Mouse (Mus musculus): Measurements from ENCODE around the gene Amigo2. TPM values are rescaled to one million over a fixed set of nuclear protein-coding genes. Genes with fewer than 3 reads are reported as not detected.
A peak's percentile ranks its signal among the peaks of the same experiment; 100 is the strongest.

The Amigo2 gene
- total RNA-seq, 2 experiments from 2014 or later = 5.3 to 6.6 TPM

- intact Hi-C loops (cut with DNase I) = no loop called here
- DNase-seq (ENCODE audit: low spot score in 2 of 2) = no peak
Measured at GRCm38 (mm10) chr15:97271985-97272697, 25.1 kb upstream of the Amigo2 start.

- intact Hi-C loops (cut with DNase I) = no loop called here
- DNase-seq (ENCODE audit: low spot score in 2 of 2) = no peak
Measured at GRCm38 (mm10) chr15:97267094-97267695, 20.1 kb upstream of the Amigo2 start.

- no peak for DNase-seq (ENCODE audit: low spot score in 2 of 2)
- intact Hi-C loops (cut with DNase I) = no loop called here
Measured at GRCm38 (mm10) chr15:97266236-97266845, 19.3 kb upstream of the Amigo2 start.

- DNase-seq (ENCODE audit: low spot score in 2 of 2) = no peak
- intact Hi-C loops (cut with DNase I) = no loop called here
Measured at GRCm38 (mm10) chr15:97262251-97262650, 15.2 kb upstream of the Amigo2 start.

GRCm38 (mm10) chr15:97259968-97260597 is 13.0 kb upstream of the Amigo2 start:
- intact Hi-C loops (cut with DNase I) = no loop called here
- DNase-seq (ENCODE audit: low spot score in 2 of 2) = no peak

GRCm38 (mm10) chr15:97259300-97259699 is 12.2 kb upstream of the Amigo2 start:
- DNase-seq (ENCODE audit: low spot score in 2 of 2) = no peak
- intact Hi-C loops (cut with DNase I) = no loop called here

GRCm38 (mm10) chr15:97258483-97259230 is 11.6 kb upstream of the Amigo2 start:
- intact Hi-C loops (cut with DNase I) = no loop called here
- DNase-seq (ENCODE audit: low spot score in 2 of 2) = no peak

DNA sequence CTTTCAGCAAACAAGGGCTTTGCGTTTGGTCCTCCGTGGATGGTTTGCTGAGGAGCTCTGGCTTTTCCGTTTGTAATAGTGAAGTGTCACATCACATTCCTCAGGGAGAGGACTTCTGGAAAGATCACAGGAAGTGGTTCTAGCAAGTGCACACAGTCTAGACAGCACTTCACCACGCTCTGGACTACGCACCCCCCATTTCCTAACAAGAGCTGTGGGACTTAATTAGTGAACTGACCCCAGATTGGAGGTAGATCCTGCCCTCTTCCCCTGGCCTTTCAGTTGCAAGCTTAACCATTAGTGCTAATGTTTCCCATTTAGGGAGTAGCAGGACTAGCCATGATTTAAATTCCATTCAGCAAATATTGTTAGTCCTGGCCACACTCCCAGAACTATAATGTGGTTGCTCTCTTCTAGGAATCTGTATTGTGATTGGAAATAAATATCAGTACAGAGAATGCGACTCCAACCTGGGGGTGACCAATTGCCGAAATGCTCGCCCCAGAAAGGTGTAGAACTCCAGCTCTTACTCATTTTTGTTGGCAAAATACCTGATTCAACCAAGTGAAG is 10.2 kb upstream of the Amigo2 start:
- no peak for DNase-seq (ENCODE audit: low spot score in 2 of 2)
- intact Hi-C loops (cut with DNase I) = no loop called here

- intact Hi-C loops (cut with DNase I) = no loop called here
- no peak for DNase-seq (ENCODE audit: low spot score in 2 of 2)
Measured at GRCm38 (mm10) chr15:97256411-97256810, 9.3 kb upstream of the Amigo2 start.

- intact Hi-C loops (cut with DNase I) = no loop called here
Measured at GRCm38 (mm10) chr15:97255800-97256199, 8.7 kb upstream of the Amigo2 start.

GRCm38 (mm10) chr15:97254375-97254774 is 7.3 kb upstream of the Amigo2 start:
- no peak for DNase-seq (ENCODE audit: low spot score in 2 of 2)
- intact Hi-C loops (cut with DNase I) = no loop called here

More at GRCm38 (mm10) chr15:97255800-97256199, 8.7 kb upstream of the Amigo2 start:
- DNase-seq (ENCODE audit: low spot score in 2 of 2) = no peak

GRCm38 (mm10) chr15:97252493-97253034 is 5.5 kb upstream of the Amigo2 start:
- intact Hi-C loops (cut with DNase I) = no loop called here
- no peak for DNase-seq (ENCODE audit: low spot score in 2 of 2)

GRCm38 (mm10) chr15:97249322-97249721 is 2.2 kb upstream of the Amigo2 start:
- DNase-seq (ENCODE audit: low spot score in 2 of 2) = no peak
- intact Hi-C loops (cut with DNase I) = loop anchor here (5.0 kb wide), 2 partner anchors 63 to 413 kb away; no protein-coding TSS in a partner anchor

DNA sequence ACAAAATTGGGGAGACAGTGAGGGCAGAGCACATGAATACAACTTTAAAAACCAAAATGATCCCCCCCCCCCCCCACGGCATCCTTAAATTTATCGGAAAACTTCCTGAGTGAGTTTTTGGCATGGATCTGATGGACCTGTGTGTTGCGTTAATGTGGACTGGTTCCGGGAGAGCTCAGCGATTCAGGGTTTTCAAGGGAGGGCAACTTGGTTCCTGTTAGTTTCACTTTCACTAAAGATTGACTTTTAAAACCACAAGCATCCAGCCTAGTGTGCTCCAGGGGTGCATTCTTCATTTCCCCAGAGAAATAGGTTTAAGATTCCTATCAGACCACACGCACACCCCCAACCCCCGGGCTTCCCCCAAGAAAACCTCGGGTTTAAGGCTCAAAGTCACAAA is 1.2 kb upstream of the Amigo2 start:
- DNase-seq (ENCODE audit: low spot score in 2 of 2) = no peak
- intact Hi-C loops (cut with DNase I) = loop anchor here (5.0 kb wide), 2 partner anchors 64 to 414 kb away; no protein-coding TSS in a partner anchor

DNA sequence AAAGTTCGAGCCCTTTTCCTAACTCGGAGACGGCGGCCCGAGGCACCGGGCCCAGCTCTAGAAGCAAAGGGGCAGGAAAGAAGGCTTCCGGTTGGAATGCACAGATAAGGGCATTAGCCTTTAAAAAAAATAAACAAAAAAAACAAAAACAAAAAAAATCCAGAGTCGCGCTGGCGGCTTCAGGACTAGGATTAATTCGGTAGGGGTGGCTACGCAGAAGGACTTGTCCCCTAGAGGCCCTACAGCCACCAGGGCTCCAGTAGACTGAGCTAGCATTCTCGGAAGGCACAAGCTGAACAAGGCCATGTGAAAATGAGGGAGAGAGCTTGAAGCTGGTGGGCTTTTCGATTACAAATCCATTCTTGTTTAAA is 689 bp upstream of the Amigo2 start:
- peak in 1 of 2 experiments; percentile 20 for DNase-seq (ENCODE audit: low spot score in 2 of 2)
- intact Hi-C loops (cut with DNase I) = loop anchor here (5.0 kb wide), 2 partner anchors 65 to 415 kb away; no protein-coding TSS in a partner anchor

- no peak for DNase-seq (ENCODE audit: low spot score in 2 of 2)
- intact Hi-C loops (cut with DNase I) = loop anchor here (5.0 kb wide), 2 partner anchors 66 to 416 kb away; no protein-coding TSS in a partner anchor
Measured at GRCm38 (mm10) chr15:97246256-97246655, 831 bp downstream of the Amigo2 start.

- intact Hi-C loops (cut with DNase I) = loop anchor here (5.0 kb wide), 2 partner anchors 67 to 417 kb away; no protein-coding TSS in a partner anchor
- no peak for DNase-seq (ENCODE audit: low spot score in 2 of 2)
Measured at GRCm38 (mm10) chr15:97245392-97245791, 1.7 kb downstream of the Amigo2 start.

- intact Hi-C loops (cut with DNase I) = no loop called here
- no peak for DNase-seq (ENCODE audit: low spot score in 2 of 2)
Measured at GRCm38 (mm10) chr15:97236943-97237342, 10.1 kb downstream of the Amigo2 start.

DNA sequence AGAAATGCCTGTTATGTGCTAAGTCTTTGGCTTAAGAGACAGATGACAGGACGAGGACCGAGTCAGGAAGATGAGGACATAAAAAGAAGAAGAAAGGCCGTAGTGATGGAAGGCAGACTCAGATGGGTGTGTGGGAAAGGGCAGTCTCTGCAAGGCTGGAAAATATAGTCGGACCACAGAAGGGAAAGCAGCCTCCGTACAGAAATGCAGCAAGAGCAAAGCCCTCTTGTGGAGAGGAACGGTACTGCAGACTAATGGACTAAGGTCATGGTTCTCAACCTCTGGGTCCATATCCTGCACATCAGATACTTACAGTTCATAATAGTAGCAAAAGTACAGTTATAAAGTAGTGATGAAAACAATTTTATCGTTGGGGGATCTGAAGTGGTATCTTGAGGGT is 11.9 kb downstream of the Amigo2 start:
- peak; percentile 28 to 32 for DNase-seq (ENCODE audit: low spot score in 2 of 2)
- intact Hi-C loops (cut with DNase I) = loop anchor here (2.0 kb wide), 1 partner anchor 40 kb away; no protein-coding TSS in a partner anchor

All from left cerebral cortex, postnatal 25 days (tissue).